Mouse (Mus musculus): ENCODE data around the gene Pold3. TPM values are rescaled to one million over a fixed set of nuclear protein-coding genes. Genes with fewer than 3 reads are reported as not detected.

Gene Pold3
- polyA plus RNA-seq (2015; fragmentation: Nextera tagmentation; extraction: Ambion mirVana) = 43.7 and 45.0 TPM in 2 replicates

GRCm38 (mm10) chr7:100121376-100121789 lies at the start of gene Pold3:
Gene Pold3 (minus strand): TSS chr7:100121565.
- under 1% methylated on average over 33 of the region's 33 CpGs for WGBS
- peak within 1 kb of the TSS; percentile 85 for H3K4me2 ChIP-seq
- H3K27ac ChIP-seq = peak within 1 kb of the TSS; percentile 84
- peak within 1 kb of the TSS; percentile 93 for H3K4me3 ChIP-seq
- H3K36me3 ChIP-seq = peaks cover 29% of the 10 kb centered on the region
- peaks cover 12% of the 10 kb centered on the region for H3K4me1 ChIP-seq (replicated peaks)
- ATAC-seq (ENCODE audit: low FRiP score) = peak; percentile 96
- no peaks in the 10 kb centered on the region for H3K9me3 ChIP-seq
- no peaks in the 10 kb centered on the region for H3K27me3 ChIP-seq
- peak within 1 kb of the TSS; percentile 90 for H3K9ac ChIP-seq

DNA sequence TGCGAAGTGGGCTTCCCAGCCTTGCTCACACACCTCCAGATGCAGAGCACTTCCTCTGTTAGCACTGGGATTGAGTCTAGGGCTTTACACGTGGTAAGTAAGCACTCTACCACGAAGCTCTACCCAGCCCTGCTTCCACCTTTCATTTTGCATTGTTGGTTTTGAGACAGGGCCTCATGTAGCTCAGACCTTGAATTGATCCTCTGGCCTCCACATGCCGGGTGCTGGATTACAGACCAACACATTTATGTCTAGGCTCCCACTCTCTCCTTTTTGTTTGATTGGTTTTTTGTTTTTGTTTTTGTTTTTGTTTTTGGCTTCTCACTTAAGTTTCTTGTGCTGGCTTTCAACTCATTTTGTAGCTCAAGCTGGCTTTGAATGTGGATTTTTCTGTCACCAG lies 49.4 kb upstream of the Pold3 start:
- WGBS = 64% methylated on average over 4 of the region's 4 CpGs
- Histone ChIP-seq H3K4me1 (replicated peaks) (no peaks in the 10 kb centered on the region), H3K9ac (no peak overlapping the region), H3K4me3 (no peak overlapping the region), H3K9me3 (no peaks in the 10 kb centered on the region), H3K27ac (no peak overlapping the region), H3K36me3 (no peaks in the 10 kb centered on the region), H3K4me2 (no peak overlapping the region), H3K27me3 (peaks cover 1% of the 10 kb centered on the region; the same call in 1 of the 2 replicates)
- no peak for ATAC-seq (ENCODE audit: low FRiP score)

DNA sequence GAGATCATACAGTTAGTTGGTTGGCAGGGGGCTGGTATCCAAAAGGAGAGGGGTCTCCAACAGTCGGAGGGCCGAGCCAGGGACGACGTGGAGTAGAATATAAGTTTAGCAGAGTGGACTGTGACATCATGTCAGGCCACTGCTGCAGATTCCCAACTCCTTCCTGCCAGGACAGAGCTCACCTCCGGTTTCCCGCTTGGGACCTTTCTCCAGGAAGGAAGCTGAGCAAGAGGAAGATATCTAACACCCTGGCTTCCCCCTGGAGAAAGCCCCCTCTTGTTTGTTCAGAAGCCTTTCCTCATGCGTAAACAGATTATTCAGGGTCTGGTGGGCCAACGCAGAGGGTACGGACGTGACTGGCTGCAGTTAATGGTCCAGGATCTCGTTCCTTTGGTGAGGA lies 47.3 kb upstream of the Pold3 start:
- Histone ChIP-seq H3K27me3 (no peaks in the 10 kb centered on the region), H3K36me3 (no peaks in the 10 kb centered on the region), H3K4me1 (replicated peaks) (no peaks in the 10 kb centered on the region), H3K4me2 (no peak overlapping the region), H3K9ac (no peak overlapping the region), H3K27ac (no peak overlapping the region), H3K4me3 (no peak overlapping the region), H3K9me3 (no peaks in the 10 kb centered on the region)
- 88% methylated on average over 11 of the region's 11 CpGs for WGBS
- no peak for ATAC-seq (ENCODE audit: low FRiP score)

GRCm38 (mm10) chr7:100163506-100163905 lies 42.1 kb upstream of the Pold3 start:
- Histone ChIP-seq H3K4me3 (no peak overlapping the region), H3K4me2 (no peak overlapping the region), H3K27ac (no peak overlapping the region), H3K9ac (0 out of 2 replicates have a peak overlapping the region, but pooled peaks have one; percentile 2), H3K27me3 (no peaks in the 10 kb centered on the region), H3K4me1 (replicated peaks) (peaks cover 5% of the 10 kb centered on the region), H3K9me3 (no peaks in the 10 kb centered on the region), H3K36me3 (no peaks in the 10 kb centered on the region)
- no peak for ATAC-seq (ENCODE audit: low FRiP score)
- 83% methylated on average over 4 of the region's 4 CpGs for WGBS

- no peaks in the 10 kb centered on the region for H3K36me3 ChIP-seq
- peak overlapping the region; percentile 94 for H3K27ac ChIP-seq
- peak overlapping the region; percentile 89 for H3K9ac ChIP-seq
- H3K4me3 ChIP-seq = peak overlapping the region; percentile 80
- ATAC-seq (ENCODE audit: low FRiP score) = peak; percentile 22
- H3K4me1 ChIP-seq (replicated peaks) = peaks cover 5% of the 10 kb centered on the region
- WGBS = 74% methylated on average over 7 of the region's 7 CpGs
- no peaks in the 10 kb centered on the region for H3K9me3 ChIP-seq
- H3K27me3 ChIP-seq = peaks cover 12% of the 10 kb centered on the region; the same call in 1 of the 2 replicates
- peak overlapping the region; percentile 80 for H3K4me2 ChIP-seq
Observed at GRCm38 (mm10) chr7:100160006-100160405, 38.6 kb upstream of the Pold3 start.

- ATAC-seq (ENCODE audit: low FRiP score) = peak; percentile 98
- peak within 1 kb of the TSS; percentile 94 for H3K27ac ChIP-seq
- H3K4me3 ChIP-seq = peak within 1 kb of the TSS; percentile 80
- H3K9me3 ChIP-seq = no peaks in the 10 kb centered on the region
- H3K9ac ChIP-seq = peak within 1 kb of the TSS; percentile 89
- WGBS = under 1% methylated on average over 78 of the region's 78 CpGs
- H3K4me1 ChIP-seq (replicated peaks) = peaks cover 5% of the 10 kb centered on the region
- H3K4me2 ChIP-seq = peak within 1 kb of the TSS; percentile 80
- H3K36me3 ChIP-seq = no peaks in the 10 kb centered on the region
- H3K27me3 ChIP-seq = peaks cover 12% of the 10 kb centered on the region; the same call in 1 of the 2 replicates
Observed at GRCm38 (mm10) chr7:100159105-100159841, 37.9 kb upstream of the Pold3 start, which contains the start of gene Lipt2. Gene Lipt2 (plus strand): TSS chr7:100159277.

DNA sequence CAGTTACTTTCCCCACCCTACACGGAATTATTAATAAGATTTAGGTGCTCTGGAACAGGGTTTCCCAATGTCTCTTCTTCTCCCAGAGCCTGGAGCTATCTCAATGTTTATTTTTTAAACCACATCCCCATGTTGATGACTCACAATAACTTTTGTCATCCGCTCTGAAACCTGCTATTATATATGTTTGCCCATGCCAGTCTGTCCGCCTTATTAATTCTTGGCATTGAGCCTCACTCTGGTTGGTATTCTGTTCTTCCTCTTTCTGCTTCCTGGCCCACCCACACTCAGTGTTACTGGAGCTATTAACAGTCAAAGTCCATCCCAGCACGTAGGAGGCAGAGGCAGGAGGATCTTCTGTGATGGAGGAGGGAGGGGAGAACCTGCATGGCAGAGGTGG lies 36.3 kb upstream of the Pold3 start:
- no peaks in the 10 kb centered on the region for H3K9me3 ChIP-seq
- H3K27me3 ChIP-seq = peaks cover 12% of the 10 kb centered on the region; the same call in 1 of the 2 replicates
- H3K36me3 ChIP-seq = no peaks in the 10 kb centered on the region
- no peak overlapping the region for H3K4me2 ChIP-seq
- no peak for ATAC-seq (ENCODE audit: low FRiP score)
- no peak overlapping the region for H3K9ac ChIP-seq
- no peak overlapping the region for H3K27ac ChIP-seq
- H3K4me1 ChIP-seq (replicated peaks) = peaks cover 5% of the 10 kb centered on the region
- 79% methylated on average over 4 of the region's 4 CpGs for WGBS
- no peak overlapping the region for H3K4me3 ChIP-seq

GRCm38 (mm10) chr7:100150626-100151025 lies 29.3 kb upstream of the Pold3 start:
- 79% methylated on average over 11 of the region's 11 CpGs for WGBS
- no peak for ATAC-seq (ENCODE audit: low FRiP score)
- H3K4me3 ChIP-seq = no peak overlapping the region

GRCm38 (mm10) chr7:100150086-100150485 lies 28.7 kb upstream of the Pold3 start:
- Histone ChIP-seq H3K4me3 (no peak overlapping the region), H3K27me3 (no peaks in the 10 kb centered on the region), H3K36me3 (no peaks in the 10 kb centered on the region), H3K9ac (no peak overlapping the region), H3K4me1 (replicated peaks) (no peaks in the 10 kb centered on the region), H3K4me2 (no peak overlapping the region), H3K27ac (no peak overlapping the region), H3K9me3 (no peaks in the 10 kb centered on the region)
- no peak for ATAC-seq (ENCODE audit: low FRiP score)
- 51% methylated on average over 10 of the region's 10 CpGs for WGBS

More at GRCm38 (mm10) chr7:100150626-100151025, 29.3 kb upstream of the Pold3 start:
- H3K4me2 ChIP-seq = no peak overlapping the region
- no peak overlapping the region for H3K27ac ChIP-seq
- H3K27me3 ChIP-seq = no peaks in the 10 kb centered on the region
- no peaks in the 10 kb centered on the region for H3K9me3 ChIP-seq
- H3K4me1 ChIP-seq (replicated peaks) = no peaks in the 10 kb centered on the region
- H3K36me3 ChIP-seq = no peaks in the 10 kb centered on the region
- H3K9ac ChIP-seq = no peak overlapping the region

GRCm38 (mm10) chr7:100148586-100148985 lies 27.2 kb upstream of the Pold3 start:
- Histone ChIP-seq H3K27me3 (no peaks in the 10 kb centered on the region), H3K4me2 (no peak overlapping the region), H3K9ac (no peak overlapping the region), H3K36me3 (no peaks in the 10 kb centered on the region), H3K9me3 (no peaks in the 10 kb centered on the region), H3K27ac (no peak overlapping the region), H3K4me1 (replicated peaks) (no peaks in the 10 kb centered on the region), H3K4me3 (no peak overlapping the region)
- ATAC-seq (ENCODE audit: low FRiP score) = no peak
- 97% methylated on average over 4 of the region's 4 CpGs for WGBS

GRCm38 (mm10) chr7:100140591-100140990 lies 19.2 kb upstream of the Pold3 start:
- no peak for ATAC-seq (ENCODE audit: low FRiP score)
- Histone ChIP-seq H3K36me3 (no peaks in the 10 kb centered on the region), H3K27ac (no peak overlapping the region), H3K4me1 (replicated peaks) (no peaks in the 10 kb centered on the region), H3K4me3 (no peak overlapping the region), H3K9me3 (no peaks in the 10 kb centered on the region), H3K27me3 (no peaks in the 10 kb centered on the region), H3K4me2 (no peak overlapping the region), H3K9ac (no peak overlapping the region)
- WGBS = 84% methylated on average over 1 of the region's 1 CpGs

GRCm38 (mm10) chr7:100138075-100138474 lies 16.7 kb upstream of the Pold3 start:
- 94% methylated on average over 4 of the region's 4 CpGs for WGBS
- H3K27me3 ChIP-seq = no peaks in the 10 kb centered on the region
- no peak overlapping the region for H3K27ac ChIP-seq
- no peak overlapping the region for H3K4me2 ChIP-seq
- H3K4me3 ChIP-seq = no peak overlapping the region
- no peak overlapping the region for H3K9ac ChIP-seq
- no peaks in the 10 kb centered on the region for H3K9me3 ChIP-seq
- ATAC-seq (ENCODE audit: low FRiP score) = no peak
- no peaks in the 10 kb centered on the region for H3K4me1 ChIP-seq (replicated peaks)
- H3K36me3 ChIP-seq = no peaks in the 10 kb centered on the region

DNA sequence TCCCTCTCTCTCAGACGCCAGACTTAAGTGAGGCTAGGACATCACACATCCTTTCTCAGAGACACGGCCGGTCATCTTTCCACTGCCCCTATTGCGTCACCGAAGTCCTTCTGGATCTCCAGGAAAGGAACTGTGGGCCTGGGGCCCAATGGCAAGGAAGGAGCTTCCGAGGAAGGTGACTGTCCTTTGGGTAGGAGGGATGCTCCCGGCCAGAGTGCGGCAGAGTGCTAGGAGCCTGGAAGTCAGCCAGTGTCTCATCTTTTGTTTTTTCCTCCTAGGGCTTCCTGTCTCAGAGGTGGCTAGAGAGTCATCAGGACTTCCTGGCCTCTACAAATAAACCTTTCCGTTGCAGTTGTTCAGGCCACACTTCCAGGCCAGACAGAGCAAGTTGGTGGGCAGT lies 15.7 kb upstream of the Pold3 start:
- no peak overlapping the region for H3K9ac ChIP-seq
- 82% methylated on average over 9 of the region's 9 CpGs for WGBS

More for the DNA sequence above, 15.7 kb upstream of the Pold3 start:
- Histone ChIP-seq H3K27me3 (no peaks in the 10 kb centered on the region), H3K4me3 (no peak overlapping the region), H3K36me3 (no peaks in the 10 kb centered on the region), H3K27ac (no peak overlapping the region), H3K4me1 (replicated peaks) (no peaks in the 10 kb centered on the region), H3K4me2 (no peak overlapping the region), H3K9me3 (no peaks in the 10 kb centered on the region)
- ATAC-seq (ENCODE audit: low FRiP score) = no peak
